ENCODE assay signal across 11 mouse cellular contexts in the genomic region with DNA sequence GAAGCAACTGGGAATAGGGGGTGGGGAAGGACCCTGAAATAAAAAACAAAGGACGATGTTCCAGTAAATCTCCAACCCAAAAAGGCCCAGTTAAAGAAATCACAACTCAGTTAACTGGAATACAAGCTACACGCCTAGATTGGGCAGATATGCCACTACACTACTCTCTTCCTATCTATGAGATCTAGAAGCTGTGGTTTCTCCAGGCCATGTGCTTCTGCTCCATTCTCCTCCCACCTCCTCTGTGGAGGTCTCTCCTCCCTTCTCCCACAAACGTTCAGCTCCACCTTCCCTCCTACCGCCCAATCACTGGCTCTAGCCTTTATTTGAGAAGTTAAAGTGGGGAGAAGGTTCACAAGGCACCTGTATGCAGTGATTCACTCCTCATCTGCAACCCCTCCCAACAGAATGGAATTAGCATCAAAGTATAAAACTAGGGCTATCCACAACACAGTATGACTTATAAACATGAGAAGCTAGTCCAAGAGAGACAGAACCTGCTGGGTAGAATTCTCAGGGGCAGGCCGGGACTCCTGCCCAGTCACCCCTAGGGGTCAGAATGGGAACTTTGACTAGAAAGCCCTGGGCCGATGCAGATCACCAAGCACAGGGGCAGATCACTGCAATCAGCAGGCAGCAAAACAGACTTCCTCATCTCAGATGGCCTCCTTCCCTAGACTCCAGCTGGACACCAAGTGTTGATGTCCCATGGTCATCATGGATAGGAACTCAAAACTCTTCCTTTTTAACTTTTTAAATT. TPM values are rescaled to one million over a fixed set of nuclear protein-coding genes. Genes with fewer than 3 reads are reported as not detected.
DNase-seq lines count a peak whose midpoint lies in the region; ATAC-seq lines count a peak whose summit lies in the region.
"Had no signal": no experiment of that assay in that cellular context is flagged by ENCODE, and none has a peak within 500 bp of the region (broad histone marks: within the 10 kb centered on the region; RNA-seq: fewer than 3 reads in every experiment).

No protein-coding gene starts in this region.

- 44% methylated on average over 6 of the region's 6 CpGs for WGBS in heart, embryonic 12.5 days
- 62% methylated on average over 6 of the region's 6 CpGs for WGBS in midbrain, embryonic 11.5 days
- 68% methylated on average over 6 of the region's 6 CpGs for WGBS in midbrain, embryonic 16.5 days

- no peak overlapping the region for H3K9ac ChIP-seq in heart, embryonic 12.5 days
- H3K9ac ChIP-seq in midbrain, embryonic 11.5 days (ENCODE audit: low read length) = no peak overlapping the region
- no peak overlapping the region for H3K9ac ChIP-seq in midbrain, embryonic 16.5 days (ENCODE audit: low read depth, low read length)
- H3K9ac ChIP-seq: neural tube, embryonic 12.5 days had no signal

- no peak overlapping the region for H3K4me3 ChIP-seq in heart, embryonic 12.5 days
- no peak overlapping the region for H3K4me3 ChIP-seq in midbrain, embryonic 11.5 days (ENCODE audit: low read depth, low read length)
- H3K4me3 ChIP-seq in midbrain, embryonic 16.5 days (ENCODE audit: low read depth, low read length) = no peak overlapping the region
- H3K4me3 ChIP-seq: hindbrain, embryonic 10.5 days; neural tube, embryonic 12.5 days had no signal

- peak overlapping the region; percentile 78; the same call in 1 of the 2 replicates for H3K27ac ChIP-seq in heart, embryonic 12.5 days (ENCODE audit: poor library complexity, severe bottlenecking)
- H3K27ac ChIP-seq in midbrain, embryonic 11.5 days (ENCODE audit: low read depth, low read length) = no peak overlapping the region
- H3K27ac ChIP-seq in midbrain, embryonic 16.5 days (ENCODE audit: low read length) = no peak overlapping the region
- H3K27ac ChIP-seq: hindbrain, embryonic 10.5 days; neural tube, embryonic 12.5 days had no signal

- H3K9me3 ChIP-seq in heart, embryonic 12.5 days (replicated peaks) = no peaks in the 10 kb centered on the region
- H3K9me3 ChIP-seq in midbrain, embryonic 11.5 days (ENCODE audit: control insufficient read depth, low read length) = no peaks in the 10 kb centered on the region
- no peaks in the 10 kb centered on the region for H3K9me3 ChIP-seq in midbrain, embryonic 16.5 days (replicated peaks; ENCODE audit: control insufficient read depth, low read length, poor library complexity, severe bottlenecking)
- H3K9me3 ChIP-seq: hindbrain, embryonic 10.5 days; neural tube, embryonic 12.5 days had no signal

- H3K27me3 ChIP-seq in heart, embryonic 12.5 days (replicated peaks) = no peaks in the 10 kb centered on the region
- no peaks in the 10 kb centered on the region for H3K27me3 ChIP-seq in midbrain, embryonic 11.5 days (ENCODE audit: control insufficient read depth, insufficient read depth, low read length)
- no peaks in the 10 kb centered on the region for H3K27me3 ChIP-seq in midbrain, embryonic 16.5 days (ENCODE audit: control insufficient read depth, insufficient read depth, low read depth, low read length)
- no peaks in the 10 kb centered on the region for H3K27me3 ChIP-seq in splenic B cell, adult 2 months (ENCODE audit: control insufficient read depth, insufficient read depth, low read length, poor library complexity, severe bottlenecking)
- H3K27me3 ChIP-seq: neural tube, embryonic 12.5 days had no signal

- 0 out of 2 replicates have a peak, but pooled peaks have one; percentile 42 for ATAC-seq in heart, embryonic 12.5 days (ENCODE audit: insufficient number of reproducible peaks, low FRiP score)
- no peak for ATAC-seq in midbrain, embryonic 11.5 days (ENCODE audit: low FRiP score)
- no peak for ATAC-seq in midbrain, embryonic 16.5 days
- peak; percentile 95 for ATAC-seq in granulocyte monocyte progenitor cell, adult 5-6 weeks (replicated peaks; ENCODE audit: poor library complexity, severe bottlenecking)
- ATAC-seq: forebrain, embryonic 16.5 days had no signal

- peaks cover 14% of the 10 kb centered on the region for H3K4me1 ChIP-seq in heart, embryonic 12.5 days (replicated peaks)
- H3K4me1 ChIP-seq in midbrain, embryonic 11.5 days (ENCODE audit: control insufficient read depth, insufficient read depth, low read length) = no peaks in the 10 kb centered on the region
- H3K4me1 ChIP-seq in midbrain, embryonic 16.5 days (ENCODE audit: control insufficient read depth, insufficient read depth, low read length) = no peaks in the 10 kb centered on the region
- H3K4me1 ChIP-seq: hindbrain, embryonic 10.5 days; neural tube, embryonic 12.5 days had no signal

- DNase-seq in heart, adult 18-20 months = no peak
- DNase-seq in midbrain, embryonic 11.5 days (ENCODE audit: low spot score, missing footprints) = peak; percentile 70
- peak; percentile 40 for DNase-seq in splenic B cell, adult 2 months (ENCODE audit: low read depth, low spot score)
- DNase-seq in adrenal gland, postnatal 14 days = no peak
- no peak for DNase-seq in left cerebral cortex, adult 9 months (ENCODE audit: low spot score in 2 of 2)

- no peaks in the 10 kb centered on the region; the same call in 1 of the 2 replicates for H3K36me3 ChIP-seq in heart, embryonic 12.5 days
- H3K36me3 ChIP-seq in midbrain, embryonic 11.5 days (ENCODE audit: control insufficient read depth, insufficient read depth, low read length) = no peaks in the 10 kb centered on the region
- no peaks in the 10 kb centered on the region for H3K36me3 ChIP-seq in midbrain, embryonic 16.5 days (ENCODE audit: control insufficient read depth, insufficient read depth, low read length)
- no peaks in the 10 kb centered on the region for H3K36me3 ChIP-seq in splenic B cell, adult 2 months (ENCODE audit: control insufficient read depth, insufficient read depth, low read length, poor library complexity, severe bottlenecking)
- H3K36me3 ChIP-seq: hindbrain, embryonic 10.5 days; neural tube, embryonic 12.5 days had no signal

- H3K4me2 ChIP-seq in heart, embryonic 12.5 days = no peak overlapping the region
- no peak overlapping the region for H3K4me2 ChIP-seq in midbrain, embryonic 11.5 days
- H3K4me2 ChIP-seq in midbrain, embryonic 16.5 days (ENCODE audit: low read length) = no peak overlapping the region
- H3K4me2 ChIP-seq: neural tube, embryonic 12.5 days had no signal

RNA-seq across cellular contexts. Expression of a gene that starts 6.6 kb away (rescaled TPM):
- 22.2 and 22.5 TPM in 2 replicates for polyA plus RNA-seq in heart, embryonic 12.5 days (2016; fragmentation: Nextera tagmentation; extraction: Ambion mirVana)
- total RNA-seq in heart, adult 18-20 months (2021) = 10 to 100 TPM in 1 of 2 experiments, 1 to 10 TPM in 1; 9.8 to 10.1 TPM
- polyA plus RNA-seq in midbrain, embryonic 11.5 days (2014; fragmentation: Nextera tagmentation; extraction: Ambion mirVana) = 10.2 and 14.7 TPM in 2 replicates
- polyA plus RNA-seq in midbrain, embryonic 16.5 days (2015; fragmentation: Nextera tagmentation; extraction: Ambion mirVana) = 46.4 and 50.2 TPM in 2 replicates
- 20.6 and 45.1 TPM in 2 replicates for total RNA-seq in granulocyte monocyte progenitor cell, adult 5-6 weeks (2014; fragmentation: Nextera tagmentation)
- 9.5 and 21.7 TPM in 2 replicates for total RNA-seq in granulocyte monocyte progenitor cell, adult 5-6 weeks (2017)
- total RNA-seq in adrenal gland, postnatal 14 days (2021) = 16.2 and 19.4 TPM in 2 replicates

RNA-seq across cellular contexts. Expression of a gene that starts 6.6 kb away (rescaled TPM):
- 71.9 and 73.7 TPM in 2 replicates for polyA plus RNA-seq in heart, embryonic 12.5 days (2016; fragmentation: Nextera tagmentation; extraction: Ambion mirVana)
- 10 to 100 TPM; 40.1 to 43.5 TPM for total RNA-seq in heart, adult 18-20 months (2021)
- 60.6 and 67.6 TPM in 2 replicates for polyA plus RNA-seq in midbrain, embryonic 11.5 days (2014; fragmentation: Nextera tagmentation; extraction: Ambion mirVana)
- 64.2 and 70.2 TPM in 2 replicates for polyA plus RNA-seq in midbrain, embryonic 16.5 days (2015; fragmentation: Nextera tagmentation; extraction: Ambion mirVana)
- total RNA-seq in granulocyte monocyte progenitor cell, adult 5-6 weeks (2014; fragmentation: Nextera tagmentation) = 22.9 and 25.4 TPM in 2 replicates
- 11.6 and 15.2 TPM in 2 replicates for total RNA-seq in granulocyte monocyte progenitor cell, adult 5-6 weeks (2017)
- total RNA-seq in adrenal gland, postnatal 14 days (2021) = 55.8 and 59.0 TPM in 2 replicates

RNA-seq across cellular contexts. Expression of a gene that starts 10.1 kb away (rescaled TPM):
- not detected in 2 replicates for polyA plus RNA-seq in heart, embryonic 12.5 days (2016; fragmentation: Nextera tagmentation; extraction: Ambion mirVana)
- total RNA-seq in heart, adult 18-20 months (2021) = not detected
- polyA plus RNA-seq in midbrain, embryonic 11.5 days (2014; fragmentation: Nextera tagmentation; extraction: Ambion mirVana) = 0.32 TPM in 1 of 2 replicates, not detected in the other
- polyA plus RNA-seq in midbrain, embryonic 16.5 days (2015; fragmentation: Nextera tagmentation; extraction: Ambion mirVana) = 0.40 TPM in 1 of 2 replicates, not detected in the other
- 2.2 TPM in 1 of 2 replicates, not detected in the other for total RNA-seq in granulocyte monocyte progenitor cell, adult 5-6 weeks (2014; fragmentation: Nextera tagmentation)
- 0.22 TPM in 1 of 2 replicates, not detected in the other for total RNA-seq in granulocyte monocyte progenitor cell, adult 5-6 weeks (2017)
- total RNA-seq in adrenal gland, postnatal 14 days (2021) = 0.75 TPM in 1 of 2 replicates, not detected in the other

RNA-seq across cellular contexts. Expression of a gene that starts 15.3 kb away (rescaled TPM):
- 17.8 and 20.5 TPM in 2 replicates for polyA plus RNA-seq in heart, embryonic 12.5 days (2016; fragmentation: Nextera tagmentation; extraction: Ambion mirVana)
- total RNA-seq in heart, adult 18-20 months (2021) = 10 to 100 TPM in 1 of 2 experiments, 1 to 10 TPM in 1; 8.1 to 10.3 TPM
- polyA plus RNA-seq in midbrain, embryonic 11.5 days (2014; fragmentation: Nextera tagmentation; extraction: Ambion mirVana) = 28.9 and 30.3 TPM in 2 replicates
- polyA plus RNA-seq in midbrain, embryonic 16.5 days (2015; fragmentation: Nextera tagmentation; extraction: Ambion mirVana) = 36.5 and 37.2 TPM in 2 replicates
- 21.2 and 21.6 TPM in 2 replicates for total RNA-seq in granulocyte monocyte progenitor cell, adult 5-6 weeks (2014; fragmentation: Nextera tagmentation)
- total RNA-seq in granulocyte monocyte progenitor cell, adult 5-6 weeks (2017) = 21.8 and 27.8 TPM in 2 replicates
- 19.5 and 23.3 TPM in 2 replicates for total RNA-seq in adrenal gland, postnatal 14 days (2021)

RNA-seq across cellular contexts. Expression of a gene that starts 20.6 kb away (rescaled TPM):
- polyA plus RNA-seq in heart, embryonic 12.5 days (2016; fragmentation: Nextera tagmentation; extraction: Ambion mirVana) = 2.3 and 2.4 TPM in 2 replicates
- total RNA-seq in heart, adult 18-20 months (2021) = 1 to 10 TPM in 1 of 2 experiments, under 1 TPM in 1; 0.69 to 1.5 TPM
- 1.7 and 2.1 TPM in 2 replicates for polyA plus RNA-seq in midbrain, embryonic 11.5 days (2014; fragmentation: Nextera tagmentation; extraction: Ambion mirVana)
- 7.9 and 9.9 TPM in 2 replicates for polyA plus RNA-seq in midbrain, embryonic 16.5 days (2015; fragmentation: Nextera tagmentation; extraction: Ambion mirVana)
- 2.3 and 2.8 TPM in 2 replicates for total RNA-seq in granulocyte monocyte progenitor cell, adult 5-6 weeks (2014; fragmentation: Nextera tagmentation)
- total RNA-seq in granulocyte monocyte progenitor cell, adult 5-6 weeks (2017) = 0.72 and 1.3 TPM in 2 replicates
- 1.8 and 2.5 TPM in 2 replicates for total RNA-seq in adrenal gland, postnatal 14 days (2021)

Comparison
In these comparisons a context has a peak if more than half of its experiments do, and no peak if none do; other contexts are left out.
1. ATAC-seq: peak in heart, embryonic 12.5 days (single experiment) and granulocyte monocyte progenitor cell, adult 5-6 weeks (single experiment); none in midbrain, embryonic 11.5 days (single experiment) and midbrain, embryonic 16.5 days (single experiment).
2. DNase-seq: peak in midbrain, embryonic 11.5 days (single experiment) and splenic B cell, adult 2 months (single experiment); none in heart, adult 18-20 months (0 of 2), adrenal gland, postnatal 14 days (single experiment) and left cerebral cortex, adult 9 months (0 of 2).